Mouse (Mus musculus) heart, embryonic 16.5 days (tissue): ENCODE results near the gene Syn3. TPM values are rescaled to one million over a fixed set of nuclear protein-coding genes. Genes with fewer than 3 reads are reported as not detected.

Experiments used
- ATAC-seq: fragments of 200-750 bp; cut with Nextera tagmentation; replicated peaks from 2 replicates; pipeline ENCODE4 v1.8.0; 2017; ENCODE audit warnings: moderate number of reproducible peaks; ENCODE audit not compliant: insufficient read depth, low FRiP score; ENCODE audit errors: extremely low read depth
- H3K27ac ChIP-seq: fragments of 300-500 bp; sonication (generic); 2 replicates; pipeline ENCODE4 v1.5.1; 2014; ENCODE audit warnings: mild to moderate bottlenecking, low read length, control low read depth, moderate library complexity
- H3K27me3 ChIP-seq: fragments of 300-500 bp; sonication (generic); 2 replicates; pipeline ENCODE4 v1.6.1; 2014; ENCODE audit warnings: low read length, mixed read lengths; ENCODE audit not compliant: control insufficient read depth, insufficient read depth
- H3K36me3 ChIP-seq: fragments of 300-500 bp; sonication (generic); 2 replicates; pipeline ENCODE4 v1.6.1; 2014; ENCODE audit not compliant: control insufficient read depth, insufficient read depth
- H3K4me1 ChIP-seq: fragments of 300-500 bp; sonication (generic); 2 replicates; pipeline ENCODE4 v1.6.1; 2014; ENCODE audit warnings: low read length, mixed read lengths; ENCODE audit not compliant: control insufficient read depth, insufficient read depth
- H3K4me2 ChIP-seq: fragments of 300-500 bp; sonication (generic); 2 replicates; pipeline ENCODE4 v1.6.1; 2014; ENCODE audit warnings: low read depth, mild to moderate bottlenecking, control low read depth, low read length
- H3K4me3 ChIP-seq: fragments of 300-500 bp; sonication (generic); 2 replicates; pipeline ENCODE4 v1.5.1; 2014; ENCODE audit warnings: mild to moderate bottlenecking, control low read depth, low read length
- H3K9ac ChIP-seq: fragments of 300-500 bp; sonication (generic); 2 replicates; pipeline ENCODE4 v1.6.1; 2014; ENCODE audit warnings: low read length, control low read depth
- H3K9me3 ChIP-seq: fragments of 300-500 bp; sonication (generic); replicated peaks from 2 replicates; pipeline ENCODE4 v1.6.1; 2016; ENCODE audit warnings: low read length; ENCODE audit not compliant: control insufficient read depth
- WGBS: fragments of 180-500 bp; shearing (Covaris S2); extraction: QIAGEN DNeasy Blood & Tissue Kit; methylation state at CpG from one replicate; pipeline ENCODE4 v1.1.7; 2014; 5-methylcytosine and 5-hydroxymethylcytosine counted together
- polyA plus RNA-seq: library from polyadenylated mRNA; unstranded; fragments of >200 nt; fragmentation: Nextera tagmentation; extraction: Ambion mirVana; gene quantifications from 2 replicates; pipeline ENCODE4 v1.2.1, GENCODE M21; 2015

The Syn3 gene
- polyA plus RNA-seq, 1 experiment from 2014 or later, result 0.68 TPM

GRCm38 (mm10) chr10:86098363-86098762 is 400.3 kb downstream of the Syn3 start:
- Histone ChIP-seq H3K27me3 (no peaks in the 10 kb centered on the region), H3K27ac (no peak overlapping the region), H3K9ac (no peak overlapping the region), H3K9me3 (peaks cover 13% of the 10 kb centered on the region; the same call in 1 of the 2 replicates), H3K4me2 (no peak overlapping the region), H3K4me3 (no peak overlapping the region), H3K4me1 (no peaks in the 10 kb centered on the region), H3K36me3 (no peaks in the 10 kb centered on the region)
- 78% methylated on average over 6 of the region's 6 CpGs for WGBS
- ATAC-seq, result no peak

GRCm38 (mm10) chr10:86093109-86094035 is 405.3 kb downstream of the Syn3 start:
- H3K4me1 ChIP-seq, result peaks cover 3% of the 10 kb centered on the region; the same call in 1 of the 2 replicates
- no peak overlapping the region for H3K4me2 ChIP-seq
- 38% methylated on average over 14 of the region's 14 CpGs for WGBS
- H3K4me3 ChIP-seq, result no peak overlapping the region
- H3K9ac ChIP-seq, result no peak overlapping the region
- H3K27me3 ChIP-seq, result no peaks in the 10 kb centered on the region
- H3K9me3 ChIP-seq, result 0 out of 2 replicates have a peak, but pooled peaks cover 2% of the 10 kb centered on the region
- H3K36me3 ChIP-seq, result no peaks in the 10 kb centered on the region
- no peak overlapping the region for H3K27ac ChIP-seq
- ATAC-seq, result no peak; the same call in 1 of the 2 replicates

GRCm38 (mm10) chr10:86091919-86092318 is 406.8 kb downstream of the Syn3 start:
- Histone ChIP-seq H3K27ac (no peak overlapping the region), H3K36me3 (no peaks in the 10 kb centered on the region), H3K4me2 (no peak overlapping the region), H3K9me3 (0 out of 2 replicates have a peak, but pooled peaks cover 2% of the 10 kb centered on the region), H3K27me3 (no peaks in the 10 kb centered on the region), H3K9ac (no peak overlapping the region), H3K4me1 (peaks cover 3% of the 10 kb centered on the region; the same call in 1 of the 2 replicates), H3K4me3 (no peak overlapping the region)
- ATAC-seq, result no peak
- 47% methylated on average over 10 of the region's 10 CpGs for WGBS

- H3K36me3 ChIP-seq, result no peaks in the 10 kb centered on the region
- no peak overlapping the region for H3K4me3 ChIP-seq
- no peak overlapping the region for H3K9ac ChIP-seq
- no peaks in the 10 kb centered on the region for H3K27me3 ChIP-seq
- no peak for ATAC-seq
- H3K9me3 ChIP-seq, result no peaks in the 10 kb centered on the region
- H3K27ac ChIP-seq, result no peak overlapping the region
- no peak overlapping the region for H3K4me2 ChIP-seq
- 72% methylated on average over 9 of the region's 9 CpGs for WGBS
- no peaks in the 10 kb centered on the region for H3K4me1 ChIP-seq
These were observed 418.8 kb downstream of the Syn3 start for GRCm38 (mm10) chr10:86079921-86080320.

GRCm38 (mm10) chr10:86078761-86079160 is 419.9 kb downstream of the Syn3 start:
- H3K4me1 ChIP-seq, result no peaks in the 10 kb centered on the region
- ATAC-seq, result no peak
- H3K27me3 ChIP-seq, result no peaks in the 10 kb centered on the region
- no peak overlapping the region for H3K9ac ChIP-seq
- no peak overlapping the region for H3K4me2 ChIP-seq
- H3K9me3 ChIP-seq, result no peaks in the 10 kb centered on the region
- no peaks in the 10 kb centered on the region for H3K36me3 ChIP-seq
- H3K27ac ChIP-seq, result no peak overlapping the region
- 90% methylated on average over 2 of the region's 2 CpGs for WGBS
- H3K4me3 ChIP-seq, result no peak overlapping the region

- Histone ChIP-seq H3K4me1 (no peaks in the 10 kb centered on the region), H3K27me3 (no peaks in the 10 kb centered on the region), H3K9ac (no peak overlapping the region), H3K36me3 (no peaks in the 10 kb centered on the region), H3K4me3 (no peak overlapping the region), H3K9me3 (no peaks in the 10 kb centered on the region), H3K4me2 (no peak overlapping the region), H3K27ac (no peak overlapping the region)
- WGBS, result 67% methylated on average over 2 of the region's 2 CpGs
- no peak for ATAC-seq
These were observed 421.4 kb downstream of the Syn3 start for GRCm38 (mm10) chr10:86077272-86077671.

GRCm38 (mm10) chr10:86074971-86075711 is 423.6 kb downstream of the Syn3 start:
- no peaks in the 10 kb centered on the region for H3K36me3 ChIP-seq
- H3K27ac ChIP-seq, result no peak overlapping the region
- 72% methylated on average over 9 of the region's 9 CpGs for WGBS
- H3K9me3 ChIP-seq, result no peaks in the 10 kb centered on the region
- H3K4me3 ChIP-seq, result no peak overlapping the region
- H3K4me1 ChIP-seq, result no peaks in the 10 kb centered on the region
- no peak for ATAC-seq
- no peaks in the 10 kb centered on the region for H3K27me3 ChIP-seq
- H3K9ac ChIP-seq, result no peak overlapping the region
- H3K4me2 ChIP-seq, result no peak overlapping the region

- H3K27me3 ChIP-seq, result no peaks in the 10 kb centered on the region
- H3K9me3 ChIP-seq, result no peaks in the 10 kb centered on the region
- no peak overlapping the region for H3K4me2 ChIP-seq
- no peak for ATAC-seq
- no peaks in the 10 kb centered on the region for H3K4me1 ChIP-seq
- H3K4me3 ChIP-seq, result no peak overlapping the region
- no peak overlapping the region for H3K9ac ChIP-seq
- no peak overlapping the region for H3K27ac ChIP-seq
- WGBS, result 70% methylated on average over 4 of the region's 4 CpGs
- H3K36me3 ChIP-seq, result no peaks in the 10 kb centered on the region
These were observed 424.6 kb downstream of the Syn3 start for GRCm38 (mm10) chr10:86074134-86074533.

GRCm38 (mm10) chr10:86070751-86071150 is 427.9 kb downstream of the Syn3 start:
- Histone ChIP-seq H3K4me2 (no peak overlapping the region), H3K27ac (no peak overlapping the region), H3K9me3 (no peaks in the 10 kb centered on the region), H3K27me3 (no peaks in the 10 kb centered on the region), H3K4me3 (no peak overlapping the region), H3K9ac (no peak overlapping the region), H3K4me1 (no peaks in the 10 kb centered on the region), H3K36me3 (no peaks in the 10 kb centered on the region)
- WGBS, result 75% methylated on average over 3 of the region's 3 CpGs
- no peak for ATAC-seq
